In the genomic region with DNA sequence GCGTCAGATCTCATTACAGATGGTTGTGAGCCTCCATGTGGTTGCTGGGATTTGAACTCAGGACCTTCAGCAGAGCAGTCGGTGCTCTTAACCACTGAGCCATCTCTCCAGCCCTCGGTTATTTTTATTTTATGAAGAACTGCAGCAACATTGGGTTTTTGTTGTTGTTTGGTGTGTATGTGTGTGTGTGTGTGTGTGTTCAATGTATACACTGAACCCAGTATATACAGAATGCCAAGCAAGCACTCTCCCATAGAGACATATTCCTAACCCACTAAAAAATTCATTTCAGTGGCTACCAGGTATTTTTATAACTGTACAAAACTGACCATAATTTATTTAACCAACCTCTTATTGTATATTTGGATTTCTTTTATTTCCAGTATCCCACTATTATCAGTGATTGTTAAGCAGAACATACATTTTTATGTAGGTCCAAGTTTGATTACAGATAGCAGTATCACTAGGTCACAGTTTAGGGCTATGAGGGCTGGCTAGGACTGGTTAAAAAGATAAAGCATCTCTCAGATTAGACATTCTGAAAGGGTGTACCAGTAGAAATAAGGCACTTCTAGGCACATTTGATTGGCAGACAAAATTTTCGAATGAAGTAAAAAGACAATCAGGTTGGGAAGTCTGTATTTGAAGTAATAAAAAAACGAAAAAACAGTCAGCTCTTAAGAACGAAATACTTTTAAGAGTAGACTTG, we compare ENCODE assay signal across 10 mouse cellular contexts. TPM values are rescaled to one million over a fixed set of nuclear protein-coding genes. Genes with fewer than 3 reads are reported as not detected.
DNase-seq lines count a peak whose midpoint lies in the region; ATAC-seq and TF ChIP-seq lines count a peak whose summit lies in the region.
"Had no signal": no experiment of that assay in that cellular context is flagged by ENCODE, and none has a peak within 500 bp of the region (broad histone marks: within the 10 kb centered on the region; RNA-seq: fewer than 3 reads in every experiment).

No protein-coding gene starts in this region.

- no peak overlapping the region; the same call in 1 of the 2 replicates for H3K9ac ChIP-seq in ES-E14 (ENCODE audit: insufficient read depth, low read depth, low read length, poor library complexity, severe bottlenecking)
- H3K9ac ChIP-seq in hindbrain, embryonic 13.5 days, result peak overlapping the region; percentile 87; the same call in 1 of the 2 replicates

- peak overlapping the region; percentile 66 for H3K4me2 ChIP-seq in hindbrain, embryonic 13.5 days

- peak overlapping the region; percentile 98 for H3K27ac ChIP-seq in heart, embryonic 10.5 days
- H3K27ac ChIP-seq in ES-E14 (ENCODE audit: insufficient read depth, low read depth, low read length, poor library complexity, severe bottlenecking) (no peak overlapping the region; the same call in 1 of the 2 replicates), macrophage (peak overlapping the region; percentile 96)
- no peak overlapping the region for H3K27ac ChIP-seq in hindbrain, embryonic 13.5 days

- peaks cover 29% of the 10 kb centered on the region; the same call in 1 of the 2 replicates for H3K79me2 ChIP-seq in macrophage (ENCODE audit: inconsistent target)

- peak overlapping the region; percentile 77 for H3K4me3 ChIP-seq in heart, embryonic 10.5 days
- H3K4me3 ChIP-seq in ES-E14 (ENCODE audit: insufficient read depth in 1 of 2, low read depth in 1 of 2, low read length in 2 of 2, poor library complexity in 1 of 2, severe bottlenecking in 1 of 2) (peak overlapping the region; percentile 30 to 81; a peak in 3 of 4 replicates), macrophage (ENCODE audit: inconsistent target) (peak overlapping the region; percentile 89)
- peak overlapping the region; percentile 64 for H3K4me3 ChIP-seq in hindbrain, embryonic 13.5 days

- no peak for ATAC-seq in hindbrain, embryonic 13.5 days (ENCODE audit: low FRiP score)
- ATAC-seq in activated CD4-positive, CD25-positive, alpha-beta regulatory T cell, adult 4 months, result no peak

- intact Hi-C loops in heart, postnatal 25 days (cut with DNase I), result no loop called here

- H3K4me1 ChIP-seq in heart, embryonic 10.5 days, result peaks cover 16% of the 10 kb centered on the region
- H3K4me1 ChIP-seq in ES-E14 (ENCODE audit: control insufficient read depth in 2 of 2, insufficient read depth in 2 of 2, low read length in 2 of 2, poor library complexity in 1 of 2), result peaks cover 0 to 10% of the 10 kb centered on the region in 2 experiments; a peak in 2 of 4 replicates
- peaks cover 19% of the 10 kb centered on the region for H3K4me1 ChIP-seq in hindbrain, embryonic 13.5 days (replicated peaks)

- in situ Hi-C loops in ES-E14 (cut with MboI; ENCODE audit: low sequenced_read_pairs in 2 of 2, unreplicated experiment in 2 of 2), result no loop called here

- no peaks in the 10 kb centered on the region for H3K27me3 ChIP-seq in heart, embryonic 10.5 days (ENCODE audit: insufficient read depth, poor library complexity, severe bottlenecking)
- H3K27me3 ChIP-seq in hindbrain, embryonic 13.5 days, result no peaks in the 10 kb centered on the region

- peaks cover 14% of the 10 kb centered on the region; the same call in 1 of the 2 replicates for H3K36me3 ChIP-seq in heart, embryonic 10.5 days
- H3K36me3 ChIP-seq in ES-E14 (ENCODE audit: control insufficient read depth, insufficient read depth, low read length, poor library complexity, severe bottlenecking) (peaks cover 6% of the 10 kb centered on the region; the same call in 1 of the 2 replicates), macrophage (ENCODE audit: inconsistent target) (peaks cover 8% of the 10 kb centered on the region)
- peaks cover 9% of the 10 kb centered on the region for H3K36me3 ChIP-seq in hindbrain, embryonic 13.5 days

- DNase-seq in heart, embryonic 10.5 days (ENCODE audit: low spot score), result no peak
- DNase-seq in heart, postnatal 25 days (ENCODE audit: low spot score), result no peak
- no peak for DNase-seq in ES-E14 (ENCODE audit: low read depth, low spot score)
- DNase-seq in urinary bladder, postnatal 10 days (ENCODE audit: low spot score), result no peak
- DNase-seq in left cerebral cortex, adult 11 months (ENCODE audit: low spot score), result no peak

- 52% methylated on average over 6 of the region's 6 CpGs for WGBS in heart, embryonic 10.5 days
- 59% methylated on average over 6 of the region's 6 CpGs for WGBS in hindbrain, embryonic 13.5 days
- 45% methylated on average over 6 of the region's 6 CpGs for WGBS in macrophage (ENCODE audit: missing documents)

- no peaks in the 10 kb centered on the region for H3K9me3 ChIP-seq in heart, embryonic 10.5 days
- no peaks in the 10 kb centered on the region for H3K9me3 ChIP-seq in ES-E14 (ENCODE audit: control insufficient read depth, insufficient read depth, low read depth, low read length)
- H3K9me3 ChIP-seq in hindbrain, embryonic 13.5 days, result no peaks in the 10 kb centered on the region

TF ChIP-seq in ES-E14, 5 proteins besides CTCF, POLR2A, EP300 and RAD21:
- no peak for TF ChIP-seq CHD2 (IDR thresholded peaks at IDR 0.05; ENCODE audit: low read depth, low read length)
- no peak for TF ChIP-seq HCFC1 (IDR thresholded peaks at IDR 0.05; ENCODE audit: borderline replicate concordance, insufficient read depth, low read length)
- TF ChIP-seq ZNF384 (IDR thresholded peaks at IDR 0.05; ENCODE audit: low read depth, low read length), result no peak
- no peak for TF ChIP-seq MAFK (IDR thresholded peaks at IDR 0.05; ENCODE audit: insufficient read depth, low read depth, low read length)
- TF ChIP-seq ZC3H11A (IDR thresholded peaks at IDR 0.05; ENCODE audit: borderline replicate concordance, low read depth, low read length), result no peak

RNA-seq across cellular contexts. Expression of a gene that starts 0.9 kb away (rescaled TPM):
- 69.9 and 75.2 TPM in 2 replicates for polyA plus RNA-seq in heart, embryonic 10.5 days (2016; fragmentation: Nextera tagmentation; extraction: Ambion mirVana)
- total RNA-seq in heart, postnatal 25 days (2021), result 100 to 1,000 TPM; 129 to 130 TPM
- 17.5 and 28.8 TPM in 2 replicates for total RNA-seq in ES-E14 (2012; rRNA removed)
- 124 and 130 TPM in 2 replicates for polyA plus RNA-seq in hindbrain, embryonic 13.5 days (2015; fragmentation: Nextera tagmentation; extraction: Ambion mirVana)
- total RNA-seq in macrophage (2018; cell fraction: chromatin; rRNA removed), result 10 to 100 TPM; 20.3 to 90.0 (median 63.4) TPM
- 10 to 100 TPM; 45.2 to 62.3 (median 54.0) TPM for total RNA-seq in macrophage (2018; cell fraction: cytosol; rRNA removed)
- total RNA-seq in macrophage (2018; cell fraction: nucleus; rRNA removed), result 10 to 100 TPM; 19.4 to 74.7 (median 52.8) TPM
- 44.4 to 59.1 TPM (median 44.6 TPM) in 3 replicates for polyA plus RNA-seq in macrophage (2018)
- polyA plus RNA-seq in activated CD4-positive, CD25-positive, alpha-beta regulatory T cell, adult 4 months (2017; shearing (Covaris generic)), result 10 to 100 TPM; 95.9 to 97.4 TPM

RNA-seq across cellular contexts. Expression of a gene that starts 1.3 kb away (rescaled TPM):
- polyA plus RNA-seq in heart, embryonic 10.5 days (2016; fragmentation: Nextera tagmentation; extraction: Ambion mirVana), result 1.3 TPM in 1 of 2 replicates, not detected in the other
- total RNA-seq in heart, postnatal 25 days (2021), result under 1 TPM in 1 of 2 experiments, not detected in 1; 0.83 TPM
- not detected in 2 replicates for total RNA-seq in ES-E14 (2012; rRNA removed)
- 0.71 and 2.0 TPM in 2 replicates for polyA plus RNA-seq in hindbrain, embryonic 13.5 days (2015; fragmentation: Nextera tagmentation; extraction: Ambion mirVana)
- 1 to 10 TPM in 3 of 26 experiments, not detected in 23; 8.6 to 9.9 (median 9.2) TPM for total RNA-seq in macrophage (2018; cell fraction: chromatin; rRNA removed)
- 1 to 10 TPM in 2 of 26 experiments, under 1 TPM in 6, not detected in 18; 0.43 to 1.1 (median 0.84) TPM for total RNA-seq in macrophage (2018; cell fraction: cytosol; rRNA removed)
- total RNA-seq in macrophage (2018; cell fraction: nucleus; rRNA removed), result 1 to 10 TPM in 16 of 26 experiments, not detected in 10; 1.8 to 9.7 (median 2.9) TPM
- polyA plus RNA-seq in macrophage (2018), result 0.86 TPM in 1 of 3 replicates, not detected in the others
- not detected for polyA plus RNA-seq in activated CD4-positive, CD25-positive, alpha-beta regulatory T cell, adult 4 months (2017; shearing (Covaris generic))
- polyA plus RNA-seq: small intestine, adult 2 months had no signal

RNA-seq across cellular contexts. Expression of a gene that starts 16.5 kb away (rescaled TPM):
- 74.6 and 136 TPM in 2 replicates for polyA plus RNA-seq in heart, embryonic 10.5 days (2016; fragmentation: Nextera tagmentation; extraction: Ambion mirVana)
- 100 to 1,000 TPM; 192 to 214 TPM for total RNA-seq in heart, postnatal 25 days (2021)
- 0.71 and 1.6 TPM in 2 replicates for total RNA-seq in ES-E14 (2012; rRNA removed)
- 0.40 and 0.54 TPM in 2 replicates for polyA plus RNA-seq in hindbrain, embryonic 13.5 days (2015; fragmentation: Nextera tagmentation; extraction: Ambion mirVana)
- not detected for total RNA-seq in macrophage (2018; cell fraction: chromatin; rRNA removed)
- not detected for total RNA-seq in macrophage (2018; cell fraction: cytosol; rRNA removed)
- not detected for total RNA-seq in macrophage (2018; cell fraction: nucleus; rRNA removed)
- not detected in 3 replicates for polyA plus RNA-seq in macrophage (2018)
- polyA plus RNA-seq in activated CD4-positive, CD25-positive, alpha-beta regulatory T cell, adult 4 months (2017; shearing (Covaris generic)), result not detected
- polyA plus RNA-seq: cerebellum, adult 2 months had no signal

RNA-seq across cellular contexts. Expression of a gene that starts 18.8 kb away (rescaled TPM):
- 31.5 and 32.5 TPM in 2 replicates for polyA plus RNA-seq in heart, embryonic 10.5 days (2016; fragmentation: Nextera tagmentation; extraction: Ambion mirVana)
- 10 to 100 TPM; 11.7 to 14.3 TPM for total RNA-seq in heart, postnatal 25 days (2021)
- 28.5 and 108 TPM in 2 replicates for total RNA-seq in ES-E14 (2012; rRNA removed)
- polyA plus RNA-seq in hindbrain, embryonic 13.5 days (2015; fragmentation: Nextera tagmentation; extraction: Ambion mirVana), result 20.7 and 21.5 TPM in 2 replicates
- 10 to 100 TPM in 16 of 26 experiments, 1 to 10 TPM in 10; 1.7 to 50.6 (median 18.6) TPM for total RNA-seq in macrophage (2018; cell fraction: chromatin; rRNA removed)
- 10 to 100 TPM in 10 of 26 experiments, 1 to 10 TPM in 16; 5.0 to 16.0 (median 9.5) TPM for total RNA-seq in macrophage (2018; cell fraction: cytosol; rRNA removed)
- total RNA-seq in macrophage (2018; cell fraction: nucleus; rRNA removed), result 10 to 100 TPM in 19 of 26 experiments, 1 to 10 TPM in 7; 3.6 to 33.6 (median 14.6) TPM
- 5.9 to 15.5 TPM (median 7.9 TPM) in 3 replicates for polyA plus RNA-seq in macrophage (2018)
- 10 to 100 TPM; 23.6 to 33.4 TPM for polyA plus RNA-seq in activated CD4-positive, CD25-positive, alpha-beta regulatory T cell, adult 4 months (2017; shearing (Covaris generic))

RNA-seq across cellular contexts. Expression of a gene that starts 19.0 kb away (rescaled TPM):
- polyA plus RNA-seq in heart, embryonic 10.5 days (2016; fragmentation: Nextera tagmentation; extraction: Ambion mirVana), result 173 and 196 TPM in 2 replicates
- total RNA-seq in heart, postnatal 25 days (2021), result 100 to 1,000 TPM; 249 to 283 TPM
- total RNA-seq in ES-E14 (2012; rRNA removed), result 32.8 and 59.5 TPM in 2 replicates
- polyA plus RNA-seq in hindbrain, embryonic 13.5 days (2015; fragmentation: Nextera tagmentation; extraction: Ambion mirVana), result 188 TPM in 2 replicates
- 100 to 1,000 TPM in 21 of 26 experiments, 10 to 100 TPM in 5; 51.0 to 542 (median 200) TPM for total RNA-seq in macrophage (2018; cell fraction: chromatin; rRNA removed)
- 100 to 1,000 TPM; 187 to 602 (median 367) TPM for total RNA-seq in macrophage (2018; cell fraction: cytosol; rRNA removed)
- total RNA-seq in macrophage (2018; cell fraction: nucleus; rRNA removed), result 100 to 1,000 TPM in 23 of 26 experiments, 10 to 100 TPM in 3; 83.9 to 509 (median 252) TPM
- polyA plus RNA-seq in macrophage (2018), result 213 to 335 TPM (median 292 TPM) in 3 replicates
- polyA plus RNA-seq in activated CD4-positive, CD25-positive, alpha-beta regulatory T cell, adult 4 months (2017; shearing (Covaris generic)), result 100 to 1,000 TPM; 700 to 830 TPM

Comparison
In these comparisons a context has a peak if more than half of its experiments do, and no peak if none do; other contexts are left out.
1. H3K27ac ChIP-seq: peak in heart, embryonic 10.5 days (single experiment) and macrophage (single experiment); none in ES-E14 (single experiment) and hindbrain, embryonic 13.5 days (single experiment).
2. RNA of a gene that starts 16.5 kb away (polyA plus RNA-seq): 74.6 to 136 TPM in heart, embryonic 10.5 days; 0.40 to 0.54 TPM in hindbrain, embryonic 13.5 days, not detected in macrophage and not detected in activated CD4-positive, CD25-positive, alpha-beta regulatory T cell, adult 4 months; every median in the first group is over 10 times any median in the second.
3. Peak in every context shown above with its lines, with median percentiles within 50 percentile points of each other: H3K4me3 ChIP-seq.